In the genomic region with DNA sequence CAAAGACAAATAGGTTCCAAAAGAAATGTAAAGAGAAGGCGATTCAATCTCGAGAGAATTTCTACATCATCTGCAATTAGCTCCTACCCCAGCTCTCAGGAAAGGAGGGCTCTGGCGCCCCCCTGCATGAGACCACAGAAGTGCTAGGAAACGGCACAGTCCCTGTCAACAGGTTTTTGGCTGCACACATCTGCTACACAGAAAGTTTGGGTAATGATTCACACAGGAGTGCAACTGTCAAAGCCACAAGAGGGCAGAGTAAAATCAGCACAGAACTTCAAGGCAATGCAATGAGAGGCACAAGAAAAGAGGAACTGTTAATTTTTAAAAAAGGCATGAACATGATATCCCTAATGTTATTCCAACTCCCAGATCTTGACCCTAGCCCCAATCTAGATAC, we compare ENCODE assay signal across 8 mouse cellular contexts. TPM values are rescaled to one million over a fixed set of nuclear protein-coding genes. Genes with fewer than 3 reads are reported as not detected.
DNase-seq lines count a peak whose midpoint lies in the region; ATAC-seq and TF ChIP-seq lines count a peak whose summit lies in the region.

No protein-coding gene starts in this region.

- no peaks in the 10 kb centered on the region for H3K9me3 ChIP-seq in neural tube, embryonic 13.5 days
- no peaks in the 10 kb centered on the region for H3K9me3 ChIP-seq in hindbrain, embryonic 14.5 days (ENCODE audit: control insufficient read depth, low read length)

- H3K27me3 ChIP-seq in neural tube, embryonic 13.5 days = no peaks in the 10 kb centered on the region
- no peaks in the 10 kb centered on the region for H3K27me3 ChIP-seq in hindbrain, embryonic 14.5 days (ENCODE audit: control insufficient read depth, insufficient read depth, low read length)

- TF ChIP-seq CTCF in gastrocnemius, adult 2 months (IDR thresholded peaks at IDR 0.05) = peak; percentile 58

- H3K9ac ChIP-seq in neural tube, embryonic 13.5 days = no peak overlapping the region
- no peak overlapping the region for H3K9ac ChIP-seq in hindbrain, embryonic 14.5 days

- no peak for ATAC-seq in neural tube, embryonic 13.5 days (ENCODE audit: low read depth)
- ATAC-seq in hindbrain, embryonic 14.5 days (ENCODE audit: low FRiP score) = no peak
- ATAC-seq in inflammation-experienced regulatory T-cells, adult 6 months = no peak

- DNase-seq in gastrocnemius, adult 2 months = peak; percentile 50
- DNase-seq in gastrocnemius, postnatal 4 days (ENCODE audit: low spot score in 2 of 2) = no peak
- no peak for DNase-seq in neural tube, embryonic 10.5 days (ENCODE audit: extremely low spot score, low spot score)
- DNase-seq in ZHBTc4 (ENCODE audit: low read depth, low spot score) = peak; percentile 41
- DNase-seq in hindbrain, embryonic 14.5 days (ENCODE audit: low spot score) = no peak
- peak; percentile 27 for DNase-seq in retina, embryonic 14.5 days (ENCODE audit: low spot score)

- 55% methylated on average over 4 of the region's 4 CpGs for WGBS in neural tube, embryonic 13.5 days
- 46% methylated on average over 4 of the region's 4 CpGs for WGBS in hindbrain, embryonic 14.5 days

- peak overlapping the region; percentile 64 for H3K27ac ChIP-seq in gastrocnemius, adult 2 months
- H3K27ac ChIP-seq in neural tube, embryonic 13.5 days (replicated peaks) = peak overlapping the region; percentile 61; the same call in 1 of the 2 replicates
- H3K27ac ChIP-seq in hindbrain, embryonic 14.5 days = peak overlapping the region; percentile 51; the same call in 1 of the 2 replicates

- H3K4me3 ChIP-seq in gastrocnemius, adult 2 months = no peak overlapping the region
- H3K4me3 ChIP-seq in neural tube, embryonic 13.5 days = no peak overlapping the region
- H3K4me3 ChIP-seq in hindbrain, embryonic 14.5 days (replicated peaks; ENCODE audit: low read length) = no peak overlapping the region

- peaks cover 50% of the 10 kb centered on the region for H3K4me1 ChIP-seq in neural tube, embryonic 13.5 days (replicated peaks)
- H3K4me1 ChIP-seq in hindbrain, embryonic 14.5 days (replicated peaks; ENCODE audit: control insufficient read depth, insufficient read depth, low read length) = peaks cover 30% of the 10 kb centered on the region

- intact Hi-C loops in gastrocnemius, adult 2 months (cut with DNase I) = no loop called here

- H3K36me3 ChIP-seq in neural tube, embryonic 13.5 days = peaks cover 18% of the 10 kb centered on the region; the same call in 1 of the 2 replicates
- H3K36me3 ChIP-seq in hindbrain, embryonic 14.5 days (replicated peaks; ENCODE audit: control insufficient read depth, insufficient read depth) = no peaks in the 10 kb centered on the region

- H3K4me2 ChIP-seq in neural tube, embryonic 13.5 days = no peak overlapping the region
- H3K4me2 ChIP-seq in hindbrain, embryonic 14.5 days (replicated peaks) = no peak overlapping the region

RNA-seq across cellular contexts. Expression of gene Psmb7, which starts 27.8 kb away (rescaled TPM):
- total RNA-seq in gastrocnemius, adult 2 months (2021) = 100 to 1,000 TPM; 295 to 298 TPM
- total RNA-seq in gastrocnemius, postnatal 4 days (2021) = 100 to 1,000 TPM; 277 to 291 TPM
- 316 and 318 TPM in 2 replicates for polyA plus RNA-seq in neural tube, embryonic 13.5 days (2015; fragmentation: Nextera tagmentation; extraction: Ambion mirVana)
- polyA plus RNA-seq in hindbrain, embryonic 14.5 days (2014; fragmentation: Nextera tagmentation; extraction: Ambion mirVana) = 291 and 305 TPM in 2 replicates
- polyA plus RNA-seq in inflammation-experienced regulatory T-cells, adult 6 months (2017; shearing (Covaris generic)) = 100 to 1,000 TPM in 2 of 3 experiments, 10 to 100 TPM in 1; 89.2 to 158 (median 118) TPM

Comparison
In these comparisons a context has a peak if more than half of its experiments do, and no peak if none do; other contexts are left out.
1. DNase-seq: peak in gastrocnemius, adult 2 months (single experiment), ZHBTc4 (single experiment) and retina, embryonic 14.5 days (single experiment); none in gastrocnemius, postnatal 4 days (0 of 2), neural tube, embryonic 10.5 days (single experiment) and hindbrain, embryonic 14.5 days (single experiment).
2. Peak in every context shown above with its lines, with median percentiles within 50 percentile points of each other: H3K27ac ChIP-seq.